Mouse (Mus musculus): ENCODE measurements at regions not wholly inside any gene's neighbourhood (a gene's known extent, or its start where the extent isn't known, plus 50 kb on each side); places are given as distances from the start of the nearest gene placed in this dataset.
"Not testable (repeated sequence)": the region's sequence is repeated elsewhere in the genome, so short reads cannot be mapped to it uniquely, and the experiment has no call there.

DNA sequence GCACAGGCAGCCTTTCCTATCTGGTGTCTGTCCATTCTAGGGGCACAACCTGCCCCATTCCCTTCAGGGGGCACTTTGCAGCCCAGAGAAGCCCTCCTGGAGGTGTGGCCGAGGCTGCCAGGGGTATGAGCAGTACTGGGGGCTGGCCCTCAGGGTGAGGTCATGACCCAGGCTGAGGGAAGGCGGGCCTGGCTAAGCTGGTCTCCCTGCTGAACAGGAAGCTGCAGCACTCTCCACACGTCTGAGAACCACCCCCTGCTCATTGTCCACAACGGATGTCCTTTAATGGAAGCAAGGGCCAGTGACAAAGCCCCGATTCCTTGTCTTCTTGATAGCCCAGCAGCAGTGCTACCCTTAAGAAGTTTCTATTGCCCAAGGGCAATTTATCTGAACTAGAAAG is 169.2 kb upstream of the Ajap1 start:
- ATAC-seq (ENCODE audit: low FRiP score, low TSS enrichment): no peak
- H3K4me1 ChIP-seq (ENCODE audit: insufficient read depth, low read length): 0 out of 2 replicates have a peak, but pooled peaks cover 2% of the 10 kb centered on the region
- no peaks in the 10 kb centered on the region for H3K27me3 ChIP-seq (ENCODE audit: insufficient read depth, low read length)
- 7% methylated on average over 5 of the region's 5 CpGs for WGBS
- no peak overlapping the region for H3K4me2 ChIP-seq (replicated peaks; ENCODE audit: low read depth, low read length)
- H3K4me3 ChIP-seq (ENCODE audit: low read length): no peak overlapping the region
- no peaks in the 10 kb centered on the region for H3K9me3 ChIP-seq (ENCODE audit: low read length)
- no peak overlapping the region for H3K27ac ChIP-seq (ENCODE audit: low read length)
- H3K9ac ChIP-seq (replicated peaks; ENCODE audit: low read length): no peak overlapping the region
- H3K36me3 ChIP-seq (ENCODE audit: insufficient read depth, low read length): no peaks in the 10 kb centered on the region

GRCm38 (mm10) chr4:153652841-153653240 is 170.2 kb upstream of the Ajap1 start:
- Histone ChIP-seq H3K4me1 (ENCODE audit: insufficient read depth, low read length) (0 out of 2 replicates have a peak, but pooled peaks cover 2% of the 10 kb centered on the region), H3K27me3 (ENCODE audit: insufficient read depth, low read length) (no peaks in the 10 kb centered on the region), H3K9me3 (ENCODE audit: low read length) (no peaks in the 10 kb centered on the region), H3K9ac (replicated peaks; ENCODE audit: low read length) (no peak overlapping the region), H3K4me3 (ENCODE audit: low read length) (no peak overlapping the region), H3K36me3 (ENCODE audit: insufficient read depth, low read length) (no peaks in the 10 kb centered on the region), H3K4me2 (replicated peaks; ENCODE audit: low read depth, low read length) (no peak overlapping the region), H3K27ac (ENCODE audit: low read length) (no peak overlapping the region)
- WGBS: 88% methylated on average over 11 of the region's 11 CpGs
- no peak for ATAC-seq (ENCODE audit: low FRiP score, low TSS enrichment)

DNA sequence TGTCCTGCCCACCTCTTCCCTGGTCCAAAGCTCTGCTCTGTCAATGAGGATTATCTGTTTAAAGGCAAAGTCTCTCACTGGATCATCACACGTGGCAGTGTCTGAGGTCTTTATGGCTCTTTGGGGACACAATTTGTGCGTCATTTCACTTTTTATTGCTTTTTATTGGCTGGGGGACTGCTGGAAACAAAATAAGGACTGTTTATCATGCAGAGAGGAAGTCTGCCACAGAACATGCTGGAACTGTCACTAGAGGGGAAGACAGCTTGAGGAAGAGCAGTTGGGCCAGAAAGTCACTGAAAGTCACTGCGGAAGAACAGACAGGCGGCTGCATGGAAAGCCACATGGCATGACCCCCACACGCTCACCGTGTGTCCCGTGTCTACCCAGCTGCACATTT is 180.1 kb upstream of the Ajap1 start:
- Histone ChIP-seq H3K4me2 (replicated peaks; ENCODE audit: low read depth, low read length) (no peak overlapping the region), H3K9ac (replicated peaks; ENCODE audit: low read length) (no peak overlapping the region), H3K36me3 (ENCODE audit: insufficient read depth, low read length) (no peaks in the 10 kb centered on the region), H3K4me1 (ENCODE audit: insufficient read depth, low read length) (no peaks in the 10 kb centered on the region), H3K27me3 (ENCODE audit: insufficient read depth, low read length) (no peaks in the 10 kb centered on the region), H3K9me3 (ENCODE audit: low read length) (no peaks in the 10 kb centered on the region; the same call in 1 of the 2 replicates), H3K4me3 (ENCODE audit: low read length) (no peak overlapping the region), H3K27ac (ENCODE audit: low read length) (no peak overlapping the region)
- WGBS: 45% methylated on average over 7 of the region's 7 CpGs
- no peak for ATAC-seq (ENCODE audit: low FRiP score, low TSS enrichment)

DNA sequence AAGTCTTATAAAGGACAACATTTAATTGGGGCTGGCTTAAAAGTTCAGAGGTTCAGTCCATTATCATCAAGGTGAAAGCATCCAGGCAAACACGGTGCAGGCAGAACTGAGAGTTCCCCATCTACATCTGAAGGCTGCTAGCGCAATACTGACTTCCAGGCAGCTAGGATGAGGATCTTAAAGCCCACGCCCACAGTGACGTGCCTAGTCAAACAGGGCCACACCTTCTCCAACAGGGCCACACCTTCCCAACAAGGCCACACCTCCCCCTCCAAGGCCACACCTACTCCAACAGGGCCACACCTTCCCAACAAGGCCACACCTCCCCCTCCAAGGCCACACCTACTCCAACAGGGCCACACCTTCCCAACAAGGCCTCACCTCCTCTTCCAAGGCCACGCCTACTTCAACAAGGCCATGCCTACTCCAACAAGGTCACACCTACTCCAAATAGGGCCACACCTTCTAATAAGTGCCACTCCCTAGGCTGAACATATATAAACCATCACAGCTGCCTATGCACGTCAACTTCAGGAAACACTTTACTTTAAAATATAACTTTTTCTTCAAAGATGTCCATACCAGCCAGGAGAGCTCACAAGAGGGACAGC is 184.1 kb upstream of the Ajap1 start:
- not testable (repeated sequence) for H3K27ac ChIP-seq (ENCODE audit: low read length); H3K4me3 ChIP-seq (ENCODE audit: low read length); H3K9me3 ChIP-seq (ENCODE audit: low read length); H3K4me2 ChIP-seq (replicated peaks; ENCODE audit: low read depth, low read length); H3K9ac ChIP-seq (replicated peaks; ENCODE audit: low read length); H3K27me3 ChIP-seq (ENCODE audit: insufficient read depth, low read length); ATAC-seq (ENCODE audit: low FRiP score, low TSS enrichment); H3K4me1 ChIP-seq (ENCODE audit: insufficient read depth, low read length); H3K36me3 ChIP-seq (ENCODE audit: insufficient read depth, low read length)
- 77% methylated on average over 6 of the region's 6 CpGs for WGBS

- Histone ChIP-seq H3K36me3 (ENCODE audit: insufficient read depth, low read length) (no peaks in the 10 kb centered on the region), H3K4me1 (ENCODE audit: insufficient read depth, low read length) (no peaks in the 10 kb centered on the region), H3K27me3 (ENCODE audit: insufficient read depth, low read length) (no peaks in the 10 kb centered on the region), H3K27ac (ENCODE audit: low read length) (no peak overlapping the region), H3K4me3 (ENCODE audit: low read length) (no peak overlapping the region), H3K4me2 (replicated peaks; ENCODE audit: low read depth, low read length) (no peak overlapping the region), H3K9me3 (ENCODE audit: low read length) (no peaks in the 10 kb centered on the region), H3K9ac (replicated peaks; ENCODE audit: low read length) (no peak overlapping the region)
- no peak for ATAC-seq (ENCODE audit: low FRiP score, low TSS enrichment)
- 76% methylated on average over 4 of the region's 4 CpGs for WGBS
Observed at GRCm38 (mm10) chr4:153669070-153669469, 186.5 kb upstream of the Ajap1 start.

DNA sequence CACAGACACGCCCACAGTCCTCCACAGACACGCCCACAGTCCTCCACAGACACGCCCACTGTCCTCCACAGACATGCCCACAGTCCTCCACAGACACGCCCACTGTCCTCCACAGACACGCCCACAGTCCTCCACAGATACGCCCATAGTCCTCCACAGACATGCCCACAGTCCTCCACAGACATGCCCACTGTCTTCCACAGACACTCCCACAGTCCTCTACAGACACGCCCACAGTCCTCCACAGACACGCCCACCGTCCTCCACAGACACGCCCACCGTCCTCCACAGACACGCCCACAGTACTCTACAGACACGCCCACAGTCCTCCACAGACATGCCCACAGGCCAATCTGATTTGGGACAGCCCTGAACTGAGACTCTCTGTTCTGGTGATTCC is 187.6 kb upstream of the Ajap1 start:
- no peak for ATAC-seq (ENCODE audit: low FRiP score, low TSS enrichment)
- H3K4me3 ChIP-seq (ENCODE audit: low read length): no peak overlapping the region
- no peak overlapping the region for H3K4me2 ChIP-seq (replicated peaks; ENCODE audit: low read depth, low read length)
- no peak overlapping the region for H3K9ac ChIP-seq (replicated peaks; ENCODE audit: low read length)
- H3K27me3 ChIP-seq (ENCODE audit: insufficient read depth, low read length): no peaks in the 10 kb centered on the region
- no peaks in the 10 kb centered on the region for H3K4me1 ChIP-seq (ENCODE audit: insufficient read depth, low read length)
- H3K36me3 ChIP-seq (ENCODE audit: insufficient read depth, low read length): no peaks in the 10 kb centered on the region
- WGBS: 88% methylated on average over 13 of the region's 13 CpGs
- no peak overlapping the region for H3K27ac ChIP-seq (ENCODE audit: low read length)
- no peaks in the 10 kb centered on the region for H3K9me3 ChIP-seq (ENCODE audit: low read length)

DNA sequence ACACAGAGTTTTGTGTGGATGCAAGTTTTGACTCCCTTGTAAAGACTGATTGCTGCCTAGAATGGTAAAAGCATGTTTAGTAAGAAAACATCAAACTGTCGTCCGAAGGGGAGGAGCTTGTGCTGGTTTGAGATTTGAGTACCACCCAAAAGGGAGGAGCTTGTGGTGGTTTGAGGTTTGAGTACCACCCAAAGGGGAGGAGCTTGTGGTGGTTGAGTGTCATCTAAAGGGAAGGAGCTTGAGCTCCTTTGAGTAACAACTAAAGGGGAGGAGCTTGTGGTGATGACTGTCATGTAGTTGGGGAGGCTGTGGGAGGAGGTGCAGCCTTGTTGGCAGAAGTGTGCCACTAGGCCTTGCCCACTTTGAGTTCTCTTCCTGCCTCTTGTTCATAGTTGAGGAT is 192.8 kb upstream of the Ajap1 start:
- H3K9ac ChIP-seq (replicated peaks; ENCODE audit: low read length): no peak overlapping the region
- no peaks in the 10 kb centered on the region for H3K27me3 ChIP-seq (ENCODE audit: insufficient read depth, low read length)
- H3K4me1 ChIP-seq (ENCODE audit: insufficient read depth, low read length): no peaks in the 10 kb centered on the region
- no peak overlapping the region for H3K27ac ChIP-seq (ENCODE audit: low read length)
- no peaks in the 10 kb centered on the region for H3K36me3 ChIP-seq (ENCODE audit: insufficient read depth, low read length)
- 80% methylated on average over 2 of the region's 2 CpGs for WGBS
- H3K4me3 ChIP-seq (ENCODE audit: low read length): no peak overlapping the region
- no peak overlapping the region for H3K4me2 ChIP-seq (replicated peaks; ENCODE audit: low read depth, low read length)
- no peak for ATAC-seq (ENCODE audit: low FRiP score, low TSS enrichment)
- no peaks in the 10 kb centered on the region for H3K9me3 ChIP-seq (ENCODE audit: low read length)

DNA sequence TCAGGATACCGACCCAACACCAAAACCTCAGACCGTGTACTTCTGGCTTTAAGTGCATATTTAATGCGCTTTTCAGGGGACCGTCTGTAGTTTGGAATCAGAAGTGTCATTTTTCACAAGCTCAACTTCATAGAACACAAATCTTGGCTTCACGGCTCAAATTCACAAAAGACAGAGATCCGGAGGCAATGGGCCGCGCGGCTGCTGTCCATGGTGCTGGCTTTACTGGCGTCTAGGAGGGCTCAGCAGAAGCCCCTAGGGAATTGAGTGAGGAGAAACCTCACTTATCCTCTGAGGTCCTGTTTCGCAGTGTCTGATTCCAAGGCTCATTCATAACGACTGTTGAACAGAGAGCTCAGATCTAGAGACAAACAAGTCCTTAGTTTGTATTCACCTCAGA is 196.5 kb upstream of the Ajap1 start:
- Histone ChIP-seq H3K36me3 (ENCODE audit: insufficient read depth, low read length) (no peaks in the 10 kb centered on the region), H3K9me3 (ENCODE audit: low read length) (no peaks in the 10 kb centered on the region), H3K9ac (replicated peaks; ENCODE audit: low read length) (no peak overlapping the region), H3K27me3 (ENCODE audit: insufficient read depth, low read length) (no peaks in the 10 kb centered on the region), H3K4me3 (ENCODE audit: low read length) (no peak overlapping the region), H3K4me2 (replicated peaks; ENCODE audit: low read depth, low read length) (no peak overlapping the region), H3K4me1 (ENCODE audit: insufficient read depth, low read length) (no peaks in the 10 kb centered on the region), H3K27ac (ENCODE audit: low read length) (no peak overlapping the region)
- 18% methylated on average over 12 of the region's 12 CpGs for WGBS
- no peak for ATAC-seq (ENCODE audit: low FRiP score, low TSS enrichment)

GRCm38 (mm10) chr4:153688441-153688840 is 205.8 kb upstream of the Ajap1 start:
- no peaks in the 10 kb centered on the region for H3K36me3 ChIP-seq (ENCODE audit: insufficient read depth, low read length)
- H3K27me3 ChIP-seq (ENCODE audit: insufficient read depth, low read length): no peaks in the 10 kb centered on the region
- no peak overlapping the region for H3K4me2 ChIP-seq (replicated peaks; ENCODE audit: low read depth, low read length)
- H3K9ac ChIP-seq (replicated peaks; ENCODE audit: low read length): no peak overlapping the region
- ATAC-seq (ENCODE audit: low FRiP score, low TSS enrichment): no peak
- no peaks in the 10 kb centered on the region for H3K4me1 ChIP-seq (ENCODE audit: insufficient read depth, low read length)
- H3K9me3 ChIP-seq (ENCODE audit: low read length): no peaks in the 10 kb centered on the region
- whole genome bisulfite sequencing: 66% methylated on average over 8 of the region's 8 CpGs
- H3K27ac ChIP-seq (ENCODE audit: low read length): no peak overlapping the region
- H3K4me3 ChIP-seq (ENCODE audit: low read length): no peak overlapping the region

DNA sequence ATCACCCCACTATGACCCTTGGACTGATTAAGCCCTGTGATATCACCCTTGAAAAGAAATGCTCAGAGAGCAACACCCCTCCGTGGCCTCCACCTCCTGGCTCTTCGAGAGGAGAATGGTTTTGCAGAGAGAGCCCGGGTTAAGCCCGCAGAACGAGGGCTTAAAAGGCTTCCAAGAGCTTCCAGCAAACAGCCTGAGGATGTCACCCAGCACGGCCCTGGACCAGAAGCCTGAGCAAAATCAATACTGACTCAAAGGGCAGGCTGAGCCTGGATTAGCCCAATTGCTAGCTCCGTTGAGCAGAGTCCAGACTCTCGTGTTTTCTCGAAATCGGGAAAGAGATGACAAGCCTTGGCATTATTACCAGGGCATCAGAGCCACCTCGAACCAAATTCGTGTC is 211.3 kb upstream of the Ajap1 start:
- H3K4me2 ChIP-seq (replicated peaks; ENCODE audit: low read depth, low read length): no peak overlapping the region
- H3K4me3 ChIP-seq (ENCODE audit: low read length): no peak overlapping the region
- H3K4me1 ChIP-seq (ENCODE audit: insufficient read depth, low read length): no peaks in the 10 kb centered on the region
- H3K27me3 ChIP-seq (ENCODE audit: insufficient read depth, low read length): no peaks in the 10 kb centered on the region
- no peak overlapping the region for H3K27ac ChIP-seq (ENCODE audit: low read length)
- no peak for ATAC-seq (ENCODE audit: low FRiP score, low TSS enrichment)
- H3K36me3 ChIP-seq (ENCODE audit: insufficient read depth, low read length): no peaks in the 10 kb centered on the region
- 80% methylated on average over 12 of the region's 12 CpGs for WGBS
- no peaks in the 10 kb centered on the region for H3K9me3 ChIP-seq (ENCODE audit: low read length)
- no peak overlapping the region for H3K9ac ChIP-seq (replicated peaks; ENCODE audit: low read length)
